Mouse (Mus musculus): ENCODE measurements around the gene March1.

DNA sequence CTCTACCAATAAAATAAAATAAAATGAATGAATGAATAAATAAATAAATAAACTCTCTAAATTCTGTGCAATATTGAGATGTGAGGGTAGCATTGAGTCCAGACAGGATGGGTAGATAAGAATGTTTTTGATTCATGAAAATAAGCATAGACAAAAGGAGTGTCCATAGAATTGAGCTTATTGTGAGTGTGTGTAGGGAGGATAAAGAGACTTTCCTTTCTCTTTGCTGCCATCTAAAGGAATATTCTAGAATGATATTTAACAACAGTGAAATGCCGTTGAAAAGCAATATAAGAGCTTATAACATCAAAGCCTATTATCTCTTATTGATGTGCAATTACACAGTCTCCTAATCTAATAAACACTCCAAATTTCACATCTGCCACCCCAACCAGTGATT is 823.4 kb downstream of the March1 start:
- TF ChIP-seq CTCF (IDR thresholded peaks at IDR 0.05; ENCODE audit: low read depth) (peak; percentile 65), EP300 (optimal IDR thresholded peaks at IDR 0.05) (no peak)
